37 mouse cellular contexts compared by ENCODE assay signal in genomic region chr5:129690528-129690927, GRCm38 (mm10). TPM values are rescaled to one million over a fixed set of nuclear protein-coding genes. Genes with fewer than 3 reads are reported as not detected.
"Had no signal": no experiment of that assay in that cellular context is flagged by ENCODE, and none has a peak within 500 bp of the region (broad histone marks: within the 10 kb centered on the region; RNA-seq: fewer than 3 reads in every experiment).

No protein-coding gene starts in this region.

- H3K27me3 ChIP-seq: embryonic facial prominence, embryonic 12.5 days; embryonic facial prominence, embryonic 13.5 days; embryonic facial prominence, embryonic 15.5 days; forebrain, embryonic 12.5 days; forebrain, embryonic 13.5 days; forebrain, embryonic 15.5 days had no signal

- DNase-seq: cerebellum, adult 2 months; cerebellum, adult 8-10 months; cerebellum, adult 9-10 months; cerebellum, adult 9-11 months; cerebellum, postnatal 10 days; cerebellum, postnatal 14 days; cerebellum, postnatal 25 days; cerebellum, postnatal 36 days; embryo, embryonic 11 days; forebrain, postnatal 0 days; gastrocnemius, adult 2 months; gastrocnemius, postnatal 10 days; gastrocnemius, postnatal 14 days; gastrocnemius, postnatal 25 days; gastrocnemius, postnatal 36 days; heart, adult 18-20 months; heart, adult 2 months had no signal

- H3K4me1 ChIP-seq: embryonic facial prominence, embryonic 10.5 days; embryonic facial prominence, embryonic 12.5 days; embryonic facial prominence, embryonic 13.5 days; embryonic facial prominence, embryonic 15.5 days; forebrain, embryonic 10.5 days; forebrain, embryonic 12.5 days; forebrain, embryonic 13.5 days; forebrain, embryonic 15.5 days had no signal

- H3K9me3 ChIP-seq: embryonic facial prominence, embryonic 10.5 days; embryonic facial prominence, embryonic 12.5 days; embryonic facial prominence, embryonic 13.5 days; embryonic facial prominence, embryonic 15.5 days; forebrain, embryonic 10.5 days; forebrain, embryonic 12.5 days; forebrain, embryonic 13.5 days; forebrain, embryonic 15.5 days had no signal

- H3K36me3 ChIP-seq: embryonic facial prominence, embryonic 10.5 days; embryonic facial prominence, embryonic 12.5 days; embryonic facial prominence, embryonic 13.5 days; embryonic facial prominence, embryonic 15.5 days; forebrain, embryonic 10.5 days; forebrain, embryonic 12.5 days; forebrain, embryonic 15.5 days had no signal

- ATAC-seq: forebrain, embryonic 13.5 days; forebrain, embryonic 14.5 days; forebrain, embryonic 15.5 days; forebrain, embryonic 16.5 days; forebrain, postnatal 0 days had no signal

- H3K9ac ChIP-seq: embryonic facial prominence, embryonic 12.5 days; embryonic facial prominence, embryonic 13.5 days; embryonic facial prominence, embryonic 15.5 days; forebrain, embryonic 12.5 days; forebrain, embryonic 13.5 days; forebrain, embryonic 15.5 days; forebrain, postnatal 0 days had no signal

- H3K4me2 ChIP-seq: embryonic facial prominence, embryonic 12.5 days; embryonic facial prominence, embryonic 13.5 days; embryonic facial prominence, embryonic 15.5 days; forebrain, embryonic 12.5 days; forebrain, embryonic 13.5 days; forebrain, embryonic 15.5 days had no signal

- H3K4me3 ChIP-seq: embryonic facial prominence, embryonic 10.5 days; embryonic facial prominence, embryonic 12.5 days; embryonic facial prominence, embryonic 13.5 days; embryonic facial prominence, embryonic 15.5 days; erythroblast, embryonic 14.5 days; forebrain, embryonic 10.5 days; forebrain, embryonic 12.5 days; forebrain, embryonic 13.5 days; forebrain, embryonic 15.5 days; gastrocnemius, adult 2 months; heart, adult 2 months had no signal

- H3K27ac ChIP-seq: embryonic facial prominence, embryonic 10.5 days; embryonic facial prominence, embryonic 12.5 days; embryonic facial prominence, embryonic 13.5 days; embryonic facial prominence, embryonic 15.5 days; forebrain, embryonic 10.5 days; forebrain, embryonic 12.5 days; forebrain, embryonic 13.5 days; forebrain, embryonic 15.5 days; gastrocnemius, adult 2 months; heart, adult 2 months had no signal

RNA-seq across cellular contexts. Expression of gene Sept14, which starts 17.8 kb away (rescaled TPM):
- total RNA-seq: common myeloid progenitor, adult 5-6 weeks; forebrain, postnatal 0 days; gastrocnemius, adult 18-20 months; gastrocnemius, adult 2 months; gastrocnemius, adult 8-10 months; gastrocnemius, postnatal 10 days; gastrocnemius, postnatal 14 days; gastrocnemius, postnatal 25 days; gastrocnemius, postnatal 36 days; gastrocnemius, postnatal 4 days; granulocyte monocyte progenitor cell, adult 5-6 weeks; heart, adult 18-20 months; heart, adult 2 months had no signal
- polyA plus RNA-seq: cerebellum, adult 2 months; cortical plate, adult 2 months; embryonic facial prominence, embryonic 10.5 days; embryonic facial prominence, embryonic 11.5 days; embryonic facial prominence, embryonic 12.5 days; embryonic facial prominence, embryonic 13.5 days; embryonic facial prominence, embryonic 14.5 days; embryonic facial prominence, embryonic 15.5 days; erythroblast, embryonic 14.5 days; forebrain, embryonic 10.5 days; forebrain, embryonic 11.5 days; forebrain, embryonic 12.5 days; forebrain, embryonic 13.5 days; forebrain, embryonic 14.5 days; forebrain, embryonic 15.5 days; forebrain, embryonic 16.5 days; forebrain, postnatal 0 days; heart, adult 2 months had no signal
